Mouse (Mus musculus): ENCODE data around the gene H2afx. TPM values are rescaled to one million over a fixed set of nuclear protein-coding genes. Genes with fewer than 3 reads are reported as not detected.
"Not testable (repeated sequence)": the region's sequence is repeated elsewhere in the genome, so short reads cannot be mapped to it uniquely, and the experiment has no call there.

H2afx gene
- polyA plus RNA-seq, 1 experiment from 2014 or later, result 390 TPM

- H3K4me1 ChIP-seq, result peaks cover 2% of the 10 kb centered on the region; the same call in 1 of the 2 replicates
- H3K27ac ChIP-seq, result no peak overlapping the region
- no peaks in the 10 kb centered on the region for H3K36me3 ChIP-seq
- H3K4me3 ChIP-seq, result no peak overlapping the region
- H3K4me2 ChIP-seq (replicated peaks), result no peak overlapping the region
- no peak overlapping the region for H3K9ac ChIP-seq
- no peak for ATAC-seq (ENCODE audit: low FRiP score, low read depth)
- no peaks in the 10 kb centered on the region for H3K27me3 ChIP-seq
- no peaks in the 10 kb centered on the region for H3K9me3 ChIP-seq
Observed at GRCm38 (mm10) chr9:44373386-44373785, 38.9 kb downstream of the H2afx start.

- Histone ChIP-seq H3K4me3 (no peak overlapping the region), H3K9me3 (no peaks in the 10 kb centered on the region), H3K9ac (no peak overlapping the region), H3K27me3 (no peaks in the 10 kb centered on the region), H3K27ac (no peak overlapping the region), H3K4me1 (peaks cover 18% of the 10 kb centered on the region), H3K4me2 (replicated peaks) (no peak overlapping the region), H3K36me3 (peaks cover 6% of the 10 kb centered on the region)
- ATAC-seq (ENCODE audit: low FRiP score, low read depth), result no peak
- WGBS, result 90% methylated on average over 6 of the region's 6 CpGs
Observed at GRCm38 (mm10) chr9:44376141-44376540, 41.6 kb downstream of the H2afx start.

GRCm38 (mm10) chr9:44377335-44377734, 42.8 kb downstream of the H2afx start:
- Histone ChIP-seq H3K36me3 (peaks cover 18% of the 10 kb centered on the region), H3K4me1 (peaks cover 18% of the 10 kb centered on the region)
- WGBS, result 89% methylated on average over 2 of the region's 2 CpGs
- H3K27ac ChIP-seq; H3K9ac ChIP-seq; ATAC-seq (ENCODE audit: low FRiP score, low read depth); H3K4me3 ChIP-seq; H3K4me2 ChIP-seq (replicated peaks); H3K9me3 ChIP-seq; H3K27me3 ChIP-seq: not testable (repeated sequence)

- Histone ChIP-seq H3K4me3 (peak overlapping the region; percentile 93), H3K4me1 (peaks cover 18% of the 10 kb centered on the region), H3K27ac (0 out of 2 replicates have a peak overlapping the region, but pooled peaks have one; percentile 58), H3K9me3 (no peaks in the 10 kb centered on the region), H3K4me2 (replicated peaks) (peak overlapping the region; percentile 98), H3K27me3 (no peaks in the 10 kb centered on the region), H3K9ac (peak overlapping the region; percentile 76), H3K36me3 (peaks cover 27% of the 10 kb centered on the region)
- no peak for ATAC-seq (ENCODE audit: low FRiP score, low read depth)
- 90% methylated on average over 5 of the region's 5 CpGs for WGBS
Observed at GRCm38 (mm10) chr9:44378153-44378730, 43.7 kb downstream of the H2afx start.

- peak; percentile 98 for ATAC-seq (ENCODE audit: low FRiP score, low read depth)
- WGBS, result under 1% methylated on average over 82 of the region's 83 CpGs
- H3K9me3 ChIP-seq, result no peaks in the 10 kb centered on the region
- peaks cover 18% of the 10 kb centered on the region for H3K4me1 ChIP-seq
- no peaks in the 10 kb centered on the region for H3K27me3 ChIP-seq
- H3K36me3 ChIP-seq, result peaks cover 37% of the 10 kb centered on the region
- H3K4me3 ChIP-seq, result peak within 1 kb of the TSS; percentile 93
- peak within 1 kb of the TSS; percentile 84 for H3K27ac ChIP-seq
- H3K9ac ChIP-seq, result peak within 1 kb of the TSS; percentile 96
- peak within 1 kb of the TSS; percentile 98 for H3K4me2 ChIP-seq (replicated peaks)
Observed at GRCm38 (mm10) chr9:44379054-44379834, 44.8 kb downstream of the H2afx start, which contains the start of gene Hyou1. TSS of gene Hyou1 (plus strand) at chr9:44379490.

- H3K27me3 ChIP-seq, result no peaks in the 10 kb centered on the region
- H3K4me1 ChIP-seq, result peaks cover 18% of the 10 kb centered on the region
- WGBS, result 7% methylated on average over 15 of the region's 15 CpGs
- ATAC-seq (ENCODE audit: low FRiP score, low read depth), result peak; percentile 37; the same call in 1 of the 2 replicates
- peak overlapping the region; percentile 96 for H3K9ac ChIP-seq
- H3K27ac ChIP-seq, result peak overlapping the region; percentile 84; the same call in 1 of the 2 replicates
- H3K9me3 ChIP-seq, result no peaks in the 10 kb centered on the region
- H3K4me3 ChIP-seq, result peak overlapping the region; percentile 93
- H3K36me3 ChIP-seq, result peaks cover 44% of the 10 kb centered on the region
- H3K4me2 ChIP-seq (replicated peaks), result peak overlapping the region; percentile 98
Observed at GRCm38 (mm10) chr9:44379862-44380261, 45.4 kb downstream of the H2afx start.

- Histone ChIP-seq H3K27me3 (no peaks in the 10 kb centered on the region), H3K4me2 (replicated peaks) (no peak overlapping the region), H3K9ac (no peak overlapping the region), H3K4me3 (no peak overlapping the region), H3K4me1 (peaks cover 14% of the 10 kb centered on the region), H3K36me3 (peaks cover 91% of the 10 kb centered on the region), H3K9me3 (no peaks in the 10 kb centered on the region), H3K27ac (no peak overlapping the region)
- WGBS, result 88% methylated on average over 13 of the region's 13 CpGs
- no peak for ATAC-seq (ENCODE audit: low FRiP score, low read depth)
Observed at GRCm38 (mm10) chr9:44384596-44384995, 50.1 kb downstream of the H2afx start.

Small RNAs within 50 kb of the gene (microRNA-seq; reads per million reads assigned to microRNA genes)
- not detected for gene Gm44335

Other genes with a start within 250 kb of the H2afx start
- gene Mfrp, start 233.0 kb upstream of the H2afx start, polyA plus RNA-seq (2015; fragmentation: Nextera tagmentation; extraction: Ambion mirVana), result 0.13 and 0.17 TPM in 2 replicates
- gene C1qtnf5, start 227.4 kb upstream of the H2afx start, polyA plus RNA-seq (2015; fragmentation: Nextera tagmentation; extraction: Ambion mirVana), result 2.6 and 3.4 TPM in 2 replicates
- gene Gm49380, start 221.2 kb upstream of the H2afx start, polyA plus RNA-seq (2015; fragmentation: Nextera tagmentation; extraction: Ambion mirVana), result 0.09 and 0.10 TPM in 2 replicates
- 79.6 and 84.1 TPM in 2 replicates for gene Rnf26, start 221.2 kb upstream of the H2afx start, polyA plus RNA-seq (2015; fragmentation: Nextera tagmentation; extraction: Ambion mirVana)
- 29.6 and 30.4 TPM in 2 replicates for gene Mcam, start 200.2 kb upstream of the H2afx start, polyA plus RNA-seq (2015; fragmentation: Nextera tagmentation; extraction: Ambion mirVana)
- gene Cbl, start 100.6 kb upstream of the H2afx start, polyA plus RNA-seq (2015; fragmentation: Nextera tagmentation; extraction: Ambion mirVana), result 17.5 and 19.6 TPM in 2 replicates
- not detected in 2 replicates for gene Ccdc153, start 94.0 kb upstream of the H2afx start, polyA plus RNA-seq (2015; fragmentation: Nextera tagmentation; extraction: Ambion mirVana)
- 0.09 and 0.11 TPM in 2 replicates for gene Pdzd3, start 83.2 kb upstream of the H2afx start, polyA plus RNA-seq (2015; fragmentation: Nextera tagmentation; extraction: Ambion mirVana)
- gene Nlrx1, start 66.1 kb upstream of the H2afx start, polyA plus RNA-seq (2015; fragmentation: Nextera tagmentation; extraction: Ambion mirVana), result 8.2 and 8.3 TPM in 2 replicates
- 7.3 and 7.4 TPM in 2 replicates for gene Abcg4, start 46.1 kb upstream of the H2afx start, polyA plus RNA-seq (2015; fragmentation: Nextera tagmentation; extraction: Ambion mirVana)
- 26.1 and 29.6 TPM in 2 replicates for gene Hinfp, start 29.0 kb upstream of the H2afx start, polyA plus RNA-seq (2015; fragmentation: Nextera tagmentation; extraction: Ambion mirVana)
- gene C2cd2l, start 14.4 kb upstream of the H2afx start, polyA plus RNA-seq (2015; fragmentation: Nextera tagmentation; extraction: Ambion mirVana), result 6.8 and 7.8 TPM in 2 replicates
- gene Dpagt1, start 8.7 kb upstream of the H2afx start, polyA plus RNA-seq (2015; fragmentation: Nextera tagmentation; extraction: Ambion mirVana), result 40.2 and 40.5 TPM in 2 replicates
- gene Hmbs, start 9.5 kb downstream of the H2afx start, polyA plus RNA-seq (2015; fragmentation: Nextera tagmentation; extraction: Ambion mirVana), result 111 and 116 TPM in 2 replicates
- 27.8 and 28.9 TPM in 2 replicates for gene Vps11, start 27.0 kb downstream of the H2afx start, polyA plus RNA-seq (2015; fragmentation: Nextera tagmentation; extraction: Ambion mirVana)
- 30.9 and 36.8 TPM in 2 replicates for gene Hyou1, start 44.8 kb downstream of the H2afx start, polyA plus RNA-seq (2015; fragmentation: Nextera tagmentation; extraction: Ambion mirVana)
- 11.1 and 11.5 TPM in 2 replicates for gene Slc37a4, start 62.2 kb downstream of the H2afx start, polyA plus RNA-seq (2015; fragmentation: Nextera tagmentation; extraction: Ambion mirVana)
- 1,961 and 2,001 TPM in 2 replicates for gene Rps25, start 72.4 kb downstream of the H2afx start, polyA plus RNA-seq (2015; fragmentation: Nextera tagmentation; extraction: Ambion mirVana)
- 160 and 165 TPM in 2 replicates for gene Trappc4, start 72.9 kb downstream of the H2afx start, polyA plus RNA-seq (2015; fragmentation: Nextera tagmentation; extraction: Ambion mirVana)
- 32.2 and 35.5 TPM in 2 replicates for gene Ccdc84, start 83.9 kb downstream of the H2afx start, polyA plus RNA-seq (2015; fragmentation: Nextera tagmentation; extraction: Ambion mirVana)
- gene Foxr1, start 106.4 kb downstream of the H2afx start, polyA plus RNA-seq (2015; fragmentation: Nextera tagmentation; extraction: Ambion mirVana), result not detected in 2 replicates
- gene Upk2, start 120.3 kb downstream of the H2afx start, polyA plus RNA-seq (2015; fragmentation: Nextera tagmentation; extraction: Ambion mirVana), result 0.31 and 0.36 TPM in 2 replicates
- gene Bcl9l, start 148.1 kb downstream of the H2afx start, polyA plus RNA-seq (2015; fragmentation: Nextera tagmentation; extraction: Ambion mirVana), result 14.5 and 15.0 TPM in 2 replicates
- 0.09 TPM in 1 of 2 replicates, not detected in the other for gene Cxcr5, start 227.2 kb downstream of the H2afx start, polyA plus RNA-seq (2015; fragmentation: Nextera tagmentation; extraction: Ambion mirVana)

Measured in limb, embryonic 13.5 days (tissue).